Mouse (Mus musculus): ENCODE measurements around the gene Rtn4.

- no peak for TF ChIP-seq CTCF (IDR thresholded peaks at IDR 0.05; ENCODE audit: control insufficient read depth, insufficient read depth, insufficient replicate concordance, low read depth, low read length)
- TF ChIP-seq POLR2A (IDR thresholded peaks at IDR 0.05; ENCODE audit: control insufficient read depth, low read depth, low read length) = no peak
Measured at GRCm38 (mm10) chr11:29768523-29768922, 75.8 kb downstream of the Rtn4 start.
